Mouse (Mus musculus): ENCODE measurements around the gene Tmem252. TPM values are rescaled to one million over a fixed set of nuclear protein-coding genes. Genes with fewer than 3 reads are reported as not detected.
"Not testable (repeated sequence)": the region's sequence is repeated elsewhere in the genome, so short reads cannot be mapped to it uniquely, and the experiment has no call there.

Tmem252 gene
- total RNA-seq, 2 experiments from 2014 or later = 0.14 TPM

GRCm38 (mm10) chr19:24677242-24677984 lies 3.6 kb downstream of the Tmem252 start:
- no peak for DNase-seq (ENCODE audit: low spot score)

DNA sequence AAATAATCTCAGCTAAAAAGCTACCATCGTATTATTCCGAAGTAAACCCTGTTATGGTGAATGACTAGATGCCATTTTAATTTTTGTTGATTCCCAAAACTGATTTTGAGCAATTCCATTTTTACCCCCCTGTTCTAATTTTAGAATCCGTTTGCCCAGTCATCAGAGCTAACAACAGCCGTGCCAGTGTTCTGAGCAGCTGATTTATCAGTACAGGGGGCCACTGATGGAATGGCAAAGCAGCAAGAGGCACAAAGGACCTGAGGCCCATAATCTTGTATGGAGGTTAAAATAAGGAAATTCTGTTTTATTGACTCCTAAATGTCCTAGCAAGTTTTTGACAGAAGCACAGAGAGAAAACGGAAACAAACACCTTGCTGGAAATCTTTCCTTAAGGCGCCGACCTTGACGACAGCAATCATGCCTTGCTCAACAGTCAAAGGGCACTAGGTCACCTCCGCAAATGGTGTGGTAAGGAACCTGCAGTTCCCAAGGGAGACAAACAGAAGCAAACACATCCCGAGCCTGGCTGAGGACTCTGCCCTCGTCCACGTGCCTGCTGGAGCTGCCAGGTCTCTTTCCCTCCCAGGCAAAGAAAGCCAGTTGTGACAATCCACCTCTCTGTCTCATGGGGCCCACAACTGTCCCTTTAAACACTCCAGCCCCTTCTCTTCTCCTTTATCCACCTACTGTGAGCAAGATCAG lies 9.4 kb downstream of the Tmem252 start:
- peak; percentile 21 for DNase-seq (ENCODE audit: low spot score)

- no peak for DNase-seq (ENCODE audit: low spot score)
Measured at GRCm38 (mm10) chr19:24686411-24686810, 12.6 kb downstream of the Tmem252 start.

GRCm38 (mm10) chr19:24688327-24688726 lies 14.5 kb downstream of the Tmem252 start:
- DNase-seq (ENCODE audit: low spot score) = no peak

DNA sequence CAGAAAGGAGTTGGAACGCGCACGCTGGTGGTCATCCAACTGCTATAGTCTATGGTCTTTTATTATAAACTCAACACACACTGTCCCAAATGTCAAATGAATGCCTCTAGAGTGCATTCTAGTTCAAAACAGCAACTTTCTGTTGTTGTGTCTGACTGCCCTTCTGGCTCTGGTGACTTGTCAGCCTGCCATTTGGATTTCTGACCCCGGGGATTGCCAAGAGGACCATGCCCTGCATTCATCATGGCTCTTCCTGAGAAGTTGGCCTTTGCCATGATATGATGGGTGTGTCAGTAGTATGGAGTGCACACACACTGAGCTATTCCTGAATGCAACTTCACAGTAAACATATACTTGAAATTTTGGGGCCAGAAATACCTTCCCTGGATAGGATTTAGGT lies 15.7 kb downstream of the Tmem252 start:
- no peak for DNase-seq (ENCODE audit: low spot score)

- DNase-seq (ENCODE audit: low spot score) = no peak
Measured at GRCm38 (mm10) chr19:24692691-24693090, 18.9 kb downstream of the Tmem252 start.

- DNase-seq (ENCODE audit: low spot score) = no peak
Measured at GRCm38 (mm10) chr19:24697946-24698345, 24.1 kb downstream of the Tmem252 start.

DNA sequence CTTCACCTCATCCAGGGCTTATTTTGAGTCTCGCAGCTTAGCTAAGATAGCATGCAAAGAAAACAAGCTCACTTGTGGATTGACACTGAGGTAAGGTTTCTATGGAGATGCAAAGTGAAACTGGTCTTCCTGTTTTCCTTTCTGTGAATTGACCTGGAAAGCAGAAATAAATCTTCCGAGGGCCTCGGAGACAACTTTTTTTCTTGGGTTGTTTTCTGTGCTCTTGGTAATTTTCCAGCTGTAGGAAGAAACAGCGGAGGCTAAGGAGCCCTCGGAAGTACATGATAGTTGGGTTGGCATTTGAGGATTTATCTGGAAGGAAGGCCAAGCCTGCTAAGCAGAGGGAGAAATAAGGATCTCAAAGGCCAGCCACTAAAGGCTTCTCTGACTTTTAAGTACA lies 24.8 kb downstream of the Tmem252 start:
- no peak for DNase-seq (ENCODE audit: low spot score)

DNA sequence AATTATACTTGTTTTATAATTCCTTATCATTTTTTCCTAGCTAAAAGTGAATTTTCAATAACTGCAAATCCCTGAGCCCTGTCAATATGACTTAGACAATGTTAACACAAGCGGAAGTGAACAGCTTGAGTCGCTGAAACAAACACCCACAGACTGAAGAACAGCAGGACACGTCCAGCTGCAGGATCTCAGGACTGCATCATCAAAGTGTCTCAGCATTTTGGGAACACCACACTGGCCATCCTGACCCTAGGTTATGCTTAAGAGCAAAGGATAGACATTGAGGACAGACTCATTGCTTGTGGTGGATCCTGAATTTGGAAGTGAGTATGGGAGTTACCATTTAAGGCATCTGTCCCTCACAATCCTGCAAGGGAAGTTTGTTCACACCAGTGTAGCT lies 25.4 kb downstream of the Tmem252 start:
- DNase-seq (ENCODE audit: low spot score) = no peak

- no peak for DNase-seq (ENCODE audit: low spot score)
Measured at GRCm38 (mm10) chr19:24699910-24700309, 26.1 kb downstream of the Tmem252 start.

GRCm38 (mm10) chr19:24700664-24701063 lies 26.9 kb downstream of the Tmem252 start:
- no peak for DNase-seq (ENCODE audit: low spot score)

GRCm38 (mm10) chr19:24701716-24702115 lies 27.9 kb downstream of the Tmem252 start:
- no peak for DNase-seq (ENCODE audit: low spot score)

DNA sequence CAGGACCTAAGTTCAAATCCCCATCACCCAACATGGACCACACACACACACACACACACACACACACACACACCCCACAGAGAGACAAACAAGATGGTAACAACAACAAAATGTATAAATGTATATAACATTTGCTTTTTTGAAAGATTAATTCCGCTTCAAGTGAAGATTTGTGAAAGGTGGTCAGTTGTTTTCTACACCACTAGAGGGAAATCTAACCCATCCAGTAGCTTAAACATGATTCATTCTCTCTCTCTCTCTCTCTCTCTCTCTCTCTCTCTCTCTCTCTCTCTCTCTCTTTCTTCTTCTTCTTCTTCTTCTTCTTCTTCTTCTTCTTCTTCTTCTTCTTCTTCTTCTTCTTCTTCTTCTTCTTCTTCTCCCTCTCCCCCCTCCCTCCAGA lies 29.4 kb downstream of the Tmem252 start:
- DNase-seq (ENCODE audit: low spot score) = not testable (repeated sequence)

- no peak for DNase-seq (ENCODE audit: low spot score)
Measured at GRCm38 (mm10) chr19:24703680-24704079, 29.9 kb downstream of the Tmem252 start.

DNA sequence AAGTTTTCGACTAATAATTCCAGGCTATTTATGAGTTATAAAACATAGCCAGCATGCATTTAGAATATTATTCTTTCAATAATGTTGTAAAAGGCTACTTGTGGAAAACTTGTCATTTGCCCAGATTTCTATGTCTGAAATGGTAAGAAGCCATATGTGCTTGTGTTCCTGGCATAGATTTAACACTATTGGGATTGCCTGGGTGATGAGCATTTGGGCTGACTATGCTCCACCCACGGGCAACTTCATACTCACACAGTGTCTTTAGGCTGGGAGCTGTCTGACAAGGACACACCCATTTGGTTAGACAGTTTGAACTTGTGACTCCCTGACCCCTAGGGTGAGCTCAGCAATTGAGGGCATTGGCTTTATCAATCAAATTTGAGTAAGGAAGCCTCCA lies 30.5 kb downstream of the Tmem252 start:
- no peak for DNase-seq (ENCODE audit: low spot score)

GRCm38 (mm10) chr19:24705395-24705794 lies 31.6 kb downstream of the Tmem252 start:
- DNase-seq (ENCODE audit: low spot score) = no peak

DNA sequence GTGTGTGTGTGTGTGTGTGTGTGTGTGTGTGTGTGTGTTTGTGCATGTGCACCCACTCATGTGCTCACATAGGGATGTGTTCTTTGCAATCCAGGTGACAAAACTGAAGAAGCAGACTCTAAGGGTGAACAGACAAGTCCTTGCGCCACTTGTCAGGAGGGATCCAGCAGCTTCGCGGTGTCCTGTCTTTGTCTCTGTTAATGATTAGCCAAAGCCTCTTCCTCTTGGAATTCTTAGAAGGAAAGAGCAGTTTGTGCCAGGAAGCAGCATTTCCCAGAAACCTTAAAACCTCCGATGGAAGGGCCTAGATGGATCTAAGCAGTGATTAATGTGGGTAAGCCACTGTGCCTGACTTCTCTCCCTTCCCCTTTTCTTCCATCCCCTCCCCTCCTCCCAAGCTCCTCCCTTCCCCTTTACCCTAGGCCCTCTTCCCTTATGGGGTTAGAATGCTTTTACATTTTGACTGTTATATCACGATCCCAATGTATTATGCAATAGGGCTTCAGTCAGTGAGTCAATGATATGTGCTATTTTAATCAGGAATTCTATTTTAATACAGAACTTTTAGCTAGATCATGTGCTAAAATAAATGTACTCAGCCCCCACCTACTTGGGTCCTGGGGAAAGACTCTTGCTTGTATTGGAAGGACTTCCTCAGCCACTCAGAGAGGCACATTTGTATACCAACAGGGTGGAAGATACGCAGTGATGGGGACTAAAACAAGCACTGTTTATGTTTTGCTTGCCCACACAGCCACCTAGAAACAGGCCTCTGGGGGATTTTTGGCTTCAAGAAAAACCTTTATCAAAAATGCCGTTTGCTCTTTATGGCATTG lies 33.5 kb downstream of the Tmem252 start:
- no peak for DNase-seq (ENCODE audit: low spot score)

DNA sequence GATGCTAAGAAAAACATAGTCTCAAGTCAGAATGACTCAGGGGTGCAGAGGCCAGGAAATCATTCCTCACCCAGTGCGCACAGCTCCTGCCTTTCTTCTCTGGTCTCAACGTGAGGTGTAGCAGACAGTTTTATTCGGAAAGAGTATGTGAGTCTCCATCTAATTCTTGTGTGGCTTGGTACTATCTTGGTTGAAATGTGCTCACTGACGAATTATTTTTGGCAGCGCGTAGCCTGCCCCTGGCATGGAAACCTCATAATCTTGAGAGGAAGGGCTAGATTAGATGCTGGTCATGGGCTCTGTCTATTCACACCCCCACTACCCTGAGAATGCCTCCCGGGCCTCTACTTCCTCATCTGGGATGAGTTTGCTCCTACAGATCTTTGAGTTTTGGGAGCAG lies 34.2 kb downstream of the Tmem252 start:
- DNase-seq (ENCODE audit: low spot score) = no peak

DNA sequence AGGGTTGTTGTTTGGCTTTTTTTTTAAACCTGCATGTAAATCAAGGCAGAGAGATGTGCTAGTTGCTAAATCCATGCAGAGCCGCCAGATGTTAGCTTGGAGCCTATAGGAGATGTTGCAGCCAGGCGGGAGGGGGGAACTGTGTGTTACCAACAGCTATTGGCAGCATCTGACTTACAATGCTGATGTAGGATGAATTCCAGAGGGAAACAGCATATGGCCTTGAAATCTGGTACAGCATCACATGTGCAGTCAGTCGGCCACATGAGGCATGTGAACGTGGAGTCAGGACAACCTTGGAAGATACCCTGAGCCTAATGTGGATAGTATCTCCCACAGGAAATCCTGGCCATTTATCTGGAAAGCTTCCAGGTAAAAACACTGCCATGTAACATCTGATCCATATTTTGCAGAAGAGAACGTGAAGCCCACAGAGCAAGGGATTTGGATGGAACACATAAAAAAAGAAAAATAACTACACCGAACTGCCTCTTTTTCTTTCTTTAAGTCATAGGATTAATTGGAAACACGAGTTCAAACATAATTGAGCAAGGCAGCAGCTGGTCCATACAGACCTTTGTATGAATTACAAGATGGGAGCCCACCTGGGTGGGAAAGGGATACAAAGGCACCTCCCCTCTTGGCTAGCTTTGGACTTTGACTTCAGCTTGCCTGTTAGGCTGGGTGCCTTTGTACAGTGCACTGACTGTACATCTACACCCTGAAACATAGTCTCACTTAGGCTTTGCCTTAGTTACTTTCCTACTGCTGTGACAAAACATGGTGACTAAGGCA lies 42.7 kb downstream of the Tmem252 start:
- no peak for DNase-seq (ENCODE audit: low spot score)

GRCm38 (mm10) chr19:24718021-24718420 lies 44.2 kb downstream of the Tmem252 start:
- DNase-seq (ENCODE audit: low spot score) = no peak

- DNase-seq (ENCODE audit: low spot score) = no peak
Measured at GRCm38 (mm10) chr19:24719504-24719903, 45.7 kb downstream of the Tmem252 start.
